Mouse (Mus musculus) skeletal muscle tissue, adult 2 months (tissue): ENCODE results near the gene Abca8a.
A peak's percentile ranks its signal among the peaks of the same experiment; 100 is the strongest.

ENCODE experiments used
- DNase-seq: peaks from one replicate; pipeline ENCODE4 v3.0.0-alpha.2; 2012; ENCODE audit warnings: low read depth, low spot score

The Abca8a gene

GRCm38 (mm10) chr11:110095858-110096257 lies at the start of gene Abca8a:
TSS of gene Abca8a (minus strand) at chr11:110095978.
- DNase-seq: peak; percentile 65

- DNase-seq: no peak
These were observed 49.6 kb upstream of the Abca8a start for GRCm38 (mm10) chr11:110145421-110145820.

DNA sequence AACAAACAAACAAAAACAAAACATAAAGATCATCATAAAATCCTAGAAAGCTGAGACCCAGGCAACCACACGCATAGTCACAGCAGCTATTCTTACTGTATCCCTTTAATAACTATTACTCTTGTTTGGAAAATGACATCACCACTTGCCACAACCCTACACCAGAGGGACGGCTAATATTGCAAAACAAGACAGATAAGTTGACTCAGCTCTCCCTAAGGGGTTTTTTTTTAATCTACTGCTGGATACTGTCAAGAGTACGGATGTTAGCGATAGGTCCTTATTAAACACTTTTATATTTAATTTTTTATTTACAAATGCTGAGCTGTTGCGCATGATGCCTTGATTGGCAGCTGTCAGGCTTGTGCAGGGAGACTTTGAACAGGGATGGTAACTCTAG lies 35.0 kb upstream of the Abca8a start:
- DNase-seq: peak; percentile 54

DNA sequence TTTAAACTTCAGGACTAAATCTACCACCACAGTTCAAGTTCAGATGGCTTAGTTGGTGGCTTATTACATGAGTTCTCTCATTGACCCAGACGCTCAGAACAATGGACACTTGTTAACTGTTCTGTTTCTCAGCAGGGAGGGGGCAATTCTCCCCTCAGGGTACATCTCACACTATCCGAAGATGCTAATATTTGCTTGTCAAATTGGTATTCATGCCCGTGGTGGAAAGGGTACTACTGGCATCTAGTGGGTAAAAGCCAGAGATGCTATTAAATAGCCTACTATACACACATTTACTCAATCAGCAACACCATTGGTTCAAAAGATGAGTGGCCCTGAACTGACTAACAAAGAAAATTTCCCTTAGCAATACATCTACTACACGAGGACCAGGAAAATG lies 15.4 kb upstream of the Abca8a start:
- DNase-seq: no peak

DNA sequence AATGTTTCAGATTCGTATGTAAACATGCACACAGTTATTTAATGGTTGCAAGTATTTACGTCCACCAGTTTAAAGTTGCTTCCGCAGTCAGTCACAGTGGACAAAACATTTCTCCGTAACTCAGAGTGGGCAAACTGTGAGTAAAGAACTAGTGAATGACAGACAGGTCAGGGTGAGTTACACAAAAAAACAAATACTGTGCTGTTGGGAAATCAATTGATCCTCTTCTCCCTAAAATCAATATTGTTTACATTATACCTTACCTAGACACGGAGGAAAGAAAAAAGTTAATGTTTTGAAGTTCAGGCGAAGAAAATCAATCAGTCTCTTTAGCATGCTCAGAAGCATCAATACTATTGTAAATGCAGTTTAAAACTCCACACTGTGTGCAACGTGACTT lies 5.7 kb upstream of the Abca8a start:
- DNase-seq: no peak

GRCm38 (mm10) chr11:110098901-110099300 lies 3.1 kb upstream of the Abca8a start:
- DNase-seq: peak; percentile 11

GRCm38 (mm10) chr11:110097465-110097864 lies 1.7 kb upstream of the Abca8a start:
- peak; percentile 23 for DNase-seq

- peak; percentile 30 for DNase-seq
These were observed 865 bp downstream of the Abca8a start for GRCm38 (mm10) chr11:110094846-110095380.

DNA sequence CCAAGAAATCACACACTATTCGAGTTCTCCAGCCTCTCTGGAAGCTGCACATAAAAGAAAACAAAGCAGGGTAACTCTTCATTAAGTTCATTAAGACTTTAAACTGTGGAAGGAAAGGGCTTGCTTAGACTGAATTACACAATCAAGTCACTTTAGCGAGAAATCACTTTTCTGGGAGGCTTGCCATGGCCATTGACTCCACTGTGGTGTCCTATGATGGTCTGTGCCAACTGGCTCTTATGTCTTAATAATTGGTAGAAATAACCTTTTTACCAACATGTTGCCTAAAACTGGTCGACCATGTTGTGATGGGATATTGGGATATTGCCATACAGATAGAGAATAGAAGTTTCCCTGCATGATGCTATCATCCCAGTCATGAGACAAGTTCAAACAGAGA lies 1.5 kb downstream of the Abca8a start:
- peak; percentile 38 for DNase-seq

- no peak for DNase-seq
These were observed 4.5 kb downstream of the Abca8a start for GRCm38 (mm10) chr11:110091328-110091727.

GRCm38 (mm10) chr11:110072158-110072557 lies 23.6 kb downstream of the Abca8a start:
- DNase-seq: no peak

GRCm38 (mm10) chr11:110061032-110061431 lies 34.7 kb downstream of the Abca8a start:
- DNase-seq: peak; percentile 36

DNA sequence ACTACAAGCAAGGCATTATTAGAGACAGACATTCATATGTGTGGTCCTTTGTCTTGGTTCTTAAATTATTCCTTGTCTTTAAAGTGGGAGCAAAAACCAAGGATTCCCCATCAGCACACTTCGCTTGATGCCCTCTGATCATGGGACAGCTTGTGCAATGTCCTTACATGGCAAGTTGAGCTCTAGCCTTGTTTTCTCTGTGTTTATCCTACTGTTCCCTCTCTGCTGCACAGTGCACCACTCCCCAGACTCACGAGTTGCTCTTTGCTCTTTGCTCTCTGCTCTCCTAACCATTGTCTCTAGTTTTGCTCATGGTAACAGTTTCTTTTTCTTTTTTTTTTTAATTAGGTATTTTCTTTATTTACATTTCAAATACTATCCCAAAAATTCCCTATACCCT lies 35.7 kb downstream of the Abca8a start:
- no peak for DNase-seq

- no peak for DNase-seq
These were observed 42.1 kb downstream of the Abca8a start for GRCm38 (mm10) chr11:110053681-110054080.

DNA sequence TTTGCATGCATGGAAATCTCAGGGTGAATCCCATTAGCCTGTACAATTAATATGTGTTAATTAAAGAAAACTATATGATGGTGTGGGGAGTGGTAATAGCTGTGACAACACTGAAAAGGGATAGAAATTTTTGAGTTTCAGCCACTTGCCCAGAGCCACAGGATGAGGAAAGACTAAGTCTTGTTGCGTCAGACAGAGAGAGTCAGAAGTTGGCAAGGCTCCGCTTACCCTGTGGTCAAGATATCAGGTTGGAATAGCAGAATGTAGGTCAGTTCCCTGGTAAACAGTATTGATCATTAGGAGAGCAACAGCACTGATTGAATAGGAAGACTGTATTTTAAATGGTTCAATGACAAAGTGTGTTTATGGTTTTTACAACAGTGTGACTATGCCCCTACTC lies 58.0 kb downstream of the Abca8a start:
- no peak for DNase-seq

DNA sequence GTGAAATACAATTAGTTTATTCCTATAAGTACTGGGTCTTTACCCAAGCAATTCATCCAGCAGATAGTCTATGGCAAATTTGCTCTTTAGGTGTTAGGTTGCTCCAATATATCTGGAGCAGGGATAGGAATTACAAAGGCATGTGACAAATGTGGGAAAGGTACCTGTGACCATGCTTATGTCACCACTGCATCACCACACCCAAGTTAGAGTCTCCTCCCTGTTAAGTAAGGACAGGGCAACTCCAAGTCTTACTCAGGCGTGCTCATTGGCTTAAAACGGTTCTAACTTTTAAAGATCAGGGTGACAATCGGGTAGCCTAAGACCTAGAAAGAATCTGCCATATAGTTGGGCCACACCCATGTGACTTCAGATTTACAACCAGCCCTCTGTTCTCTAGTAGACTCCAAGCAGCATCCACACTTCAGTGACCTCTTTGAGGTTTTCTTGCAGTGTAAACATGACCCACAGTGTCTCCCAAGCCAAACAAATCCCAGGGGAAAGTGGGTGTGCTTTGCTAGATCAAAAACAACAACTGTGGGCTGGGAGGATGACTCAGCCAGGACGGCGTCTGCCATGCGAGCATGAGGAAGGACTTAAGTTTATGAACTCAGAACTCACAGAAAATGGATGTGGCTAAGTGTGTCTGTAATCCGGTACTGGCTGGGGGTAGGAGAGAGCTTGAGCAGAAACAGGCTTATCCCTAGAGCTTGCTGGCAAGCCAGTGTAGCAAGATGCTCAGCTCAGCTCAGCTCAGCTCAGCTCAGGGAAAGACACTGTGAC lies 66.7 kb downstream of the Abca8a start:
- peak; percentile 62 for DNase-seq

- no peak for DNase-seq
These were observed 84.8 kb downstream of the Abca8a start for GRCm38 (mm10) chr11:110010836-110011546.

DNA sequence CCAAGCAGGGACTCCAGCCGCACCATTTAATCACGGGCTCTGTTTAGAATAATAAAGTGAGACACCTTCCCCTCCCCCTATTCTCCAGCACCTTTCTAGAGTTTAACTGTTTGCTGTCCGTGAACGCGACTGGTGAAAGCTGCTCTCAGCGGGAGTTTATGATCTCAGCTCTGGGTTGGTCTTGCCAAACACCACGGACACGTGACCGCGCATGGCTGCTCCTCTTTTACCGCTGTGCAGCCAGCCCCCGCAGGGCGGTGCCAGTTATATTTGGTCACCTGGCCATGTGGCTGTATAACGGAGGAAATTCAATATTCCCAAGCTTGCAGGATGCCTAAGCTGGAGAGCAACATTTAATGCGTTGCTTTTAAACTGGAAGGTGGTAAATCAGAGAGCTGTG lies 100.2 kb downstream of the Abca8a start, which contains the start of gene Abca8b:
Abca8b (minus strand) TSS at position 222 of the 400 bp plus-strand sequence.
- peak; percentile 92 for DNase-seq

DNA sequence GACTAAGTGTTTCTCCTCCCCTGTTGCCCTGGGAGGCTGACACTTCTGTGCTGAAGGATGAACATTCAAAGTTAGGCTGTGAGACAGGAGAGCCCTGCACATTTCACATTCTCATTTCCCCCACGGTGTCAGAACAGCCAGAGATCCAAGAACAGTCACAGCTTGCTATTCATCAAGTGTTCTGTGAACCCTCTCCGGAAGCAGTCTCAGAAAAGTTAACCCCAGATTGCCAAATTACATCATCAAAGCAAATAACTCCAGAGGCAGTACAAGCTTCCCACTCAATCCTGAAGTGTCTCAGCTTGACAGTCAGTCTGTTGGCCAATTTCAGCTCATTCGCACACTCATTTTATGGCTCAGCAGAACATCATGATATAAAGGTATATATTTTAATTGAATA lies 100.8 kb downstream of the Abca8a start:
- DNase-seq: peak; percentile 67

- DNase-seq: no peak
These were observed 101.8 kb downstream of the Abca8a start for GRCm38 (mm10) chr11:109994014-109994413.

- DNase-seq: no peak
These were observed 104.5 kb downstream of the Abca8a start for GRCm38 (mm10) chr11:109991270-109991669.

DNA sequence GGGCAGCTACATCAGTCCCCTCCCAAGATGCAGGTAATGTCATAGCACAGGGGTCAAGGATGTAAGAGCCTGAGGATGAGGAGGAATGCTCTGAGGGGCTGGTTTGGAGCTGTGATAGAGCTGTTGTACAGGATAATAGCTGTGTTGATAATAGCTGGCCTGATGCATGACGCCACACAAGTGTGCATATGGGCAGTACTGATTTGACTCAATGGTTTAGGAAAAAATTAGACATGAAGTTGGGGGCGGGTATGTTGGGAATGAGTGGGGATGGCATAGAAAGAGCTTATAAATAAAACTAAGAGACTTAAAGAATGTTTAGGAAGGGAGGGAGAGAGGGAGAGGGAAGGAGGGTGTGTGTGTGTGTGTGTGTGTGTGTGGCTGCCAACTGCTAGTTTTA lies 105.5 kb downstream of the Abca8a start:
- no peak for DNase-seq

GRCm38 (mm10) chr11:109988164-109988563 lies 107.6 kb downstream of the Abca8a start:
- DNase-seq: no peak
